Mouse (Mus musculus): Measurements from ENCODE around the gene Ska2.

Ska2 gene

DNA sequence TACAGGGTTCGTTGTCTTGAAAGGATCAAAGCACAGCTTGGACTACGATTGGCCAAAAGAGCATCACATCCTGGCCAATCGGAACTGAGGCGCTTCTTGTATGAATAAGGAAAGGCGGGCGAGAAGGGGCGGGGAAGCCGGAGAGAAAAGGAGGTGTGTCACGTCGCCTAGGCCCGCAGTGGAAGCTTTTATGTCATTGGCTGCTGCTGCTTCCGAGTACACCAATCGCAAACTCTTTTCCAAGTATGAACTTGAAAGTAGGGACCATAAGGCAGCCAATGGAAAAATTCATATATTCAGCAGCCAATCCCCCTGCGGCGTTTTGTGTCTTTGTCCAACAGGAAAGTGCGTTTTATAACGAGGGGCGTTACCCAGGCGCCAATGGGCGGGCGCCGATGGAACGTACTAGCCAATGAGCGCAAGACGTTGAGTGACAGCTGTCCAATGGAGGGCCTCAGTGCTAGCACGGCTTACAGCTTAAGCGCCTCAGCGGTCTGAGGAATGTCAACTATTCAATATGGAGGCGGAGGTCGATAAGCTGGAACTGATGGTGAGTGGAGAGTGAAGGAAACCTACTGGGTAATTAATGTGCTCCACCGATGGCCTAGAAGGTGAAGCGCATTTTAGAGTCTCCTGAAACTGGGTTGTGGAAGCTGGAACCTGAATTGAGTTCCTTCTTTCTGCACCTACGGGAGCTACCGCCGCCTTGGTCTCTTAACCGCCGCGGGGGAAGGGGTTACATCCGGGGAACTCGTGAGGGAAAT lies at the start of gene Ska2:
Ska2 (plus strand) TSS at position 480 of the 764 bp plus-strand sequence.
- peak; percentile 99 for DNase-seq (ENCODE audit: low spot score)

DNA sequence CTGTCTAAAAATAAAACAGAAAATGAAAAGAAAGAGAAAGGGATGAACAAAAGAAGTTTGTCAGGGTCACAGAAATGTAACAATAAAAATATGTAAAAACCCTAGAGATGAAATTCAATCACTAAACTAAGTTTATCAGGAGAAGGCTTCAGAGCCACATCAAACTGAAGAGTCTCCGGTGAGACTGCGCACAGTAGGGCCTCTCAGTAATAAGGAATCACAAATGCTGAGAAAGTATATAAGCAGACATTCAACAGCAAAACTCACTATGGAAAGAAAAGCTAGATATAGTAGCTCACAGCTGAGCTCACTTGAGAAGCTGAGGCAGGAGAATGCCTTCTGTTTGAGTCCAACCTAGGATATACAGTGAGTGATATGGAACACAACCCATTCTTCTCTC lies 48.6 kb upstream of the Ska2 start:
- DNase-seq (ENCODE audit: low spot score): no peak

DNA sequence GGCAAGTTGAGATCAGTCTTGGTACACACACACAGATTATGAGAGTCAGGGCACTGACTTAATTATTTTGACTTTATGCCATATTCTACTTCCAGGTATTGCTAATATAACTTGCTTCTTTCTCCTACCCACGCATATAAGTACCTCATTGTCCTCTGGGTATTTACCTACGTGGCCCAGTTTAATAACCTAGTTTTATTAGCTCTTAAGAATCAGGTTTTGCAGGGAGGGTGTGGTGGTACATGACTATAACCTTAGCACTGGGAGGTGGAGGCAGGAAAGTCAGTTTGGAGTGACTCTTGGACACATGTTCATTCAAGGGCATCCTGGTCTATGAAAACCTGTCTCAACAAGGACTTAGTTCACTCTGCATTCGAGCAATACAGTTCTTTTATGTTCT lies 46.9 kb upstream of the Ska2 start:
- no peak for DNase-seq (ENCODE audit: low spot score)

GRCm38 (mm10) chr11:87073343-87073865 lies 35.6 kb upstream of the Ska2 start:
- peak; percentile 26 for DNase-seq (ENCODE audit: low spot score)

DNA sequence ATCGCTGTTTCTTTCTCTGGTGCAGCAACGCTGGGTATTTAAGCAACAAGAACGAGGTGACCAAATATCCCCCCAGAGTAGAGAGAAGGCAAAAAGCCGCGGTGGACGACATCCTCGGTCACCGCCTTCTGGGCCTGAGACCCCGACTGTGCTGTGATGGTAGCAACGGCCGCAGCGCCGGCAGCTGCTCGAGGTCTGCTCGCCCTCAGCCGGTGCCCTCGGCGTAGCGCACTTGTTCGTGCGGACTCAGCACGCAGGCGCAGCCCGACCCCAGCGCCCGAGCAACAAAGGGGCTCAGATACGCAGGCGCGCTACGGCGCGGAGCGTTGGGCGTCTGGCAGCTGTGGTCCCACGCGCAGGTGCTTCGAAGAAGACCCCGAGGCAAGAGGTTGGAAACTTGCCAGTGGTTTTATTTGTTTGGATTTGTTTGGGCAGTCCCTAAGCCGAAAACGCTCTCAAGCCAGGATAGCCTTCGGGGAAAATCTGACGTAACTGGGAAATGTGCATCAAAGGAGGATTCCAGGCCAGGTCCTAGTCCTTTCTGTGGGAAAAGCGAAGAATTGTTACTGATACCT lies 35.1 kb upstream of the Ska2 start, which contains the start of gene Gdpd1:
Gdpd1 (minus strand) TSS at position 197 of the 575 bp plus-strand sequence.
- peak; percentile 83 for DNase-seq (ENCODE audit: low spot score)

GRCm38 (mm10) chr11:87083712-87084111 lies 25.3 kb upstream of the Ska2 start:
- no peak for DNase-seq (ENCODE audit: low spot score)

- DNase-seq (ENCODE audit: low spot score): no peak
These were observed 23.6 kb upstream of the Ska2 start for GRCm38 (mm10) chr11:87085461-87085860.

DNA sequence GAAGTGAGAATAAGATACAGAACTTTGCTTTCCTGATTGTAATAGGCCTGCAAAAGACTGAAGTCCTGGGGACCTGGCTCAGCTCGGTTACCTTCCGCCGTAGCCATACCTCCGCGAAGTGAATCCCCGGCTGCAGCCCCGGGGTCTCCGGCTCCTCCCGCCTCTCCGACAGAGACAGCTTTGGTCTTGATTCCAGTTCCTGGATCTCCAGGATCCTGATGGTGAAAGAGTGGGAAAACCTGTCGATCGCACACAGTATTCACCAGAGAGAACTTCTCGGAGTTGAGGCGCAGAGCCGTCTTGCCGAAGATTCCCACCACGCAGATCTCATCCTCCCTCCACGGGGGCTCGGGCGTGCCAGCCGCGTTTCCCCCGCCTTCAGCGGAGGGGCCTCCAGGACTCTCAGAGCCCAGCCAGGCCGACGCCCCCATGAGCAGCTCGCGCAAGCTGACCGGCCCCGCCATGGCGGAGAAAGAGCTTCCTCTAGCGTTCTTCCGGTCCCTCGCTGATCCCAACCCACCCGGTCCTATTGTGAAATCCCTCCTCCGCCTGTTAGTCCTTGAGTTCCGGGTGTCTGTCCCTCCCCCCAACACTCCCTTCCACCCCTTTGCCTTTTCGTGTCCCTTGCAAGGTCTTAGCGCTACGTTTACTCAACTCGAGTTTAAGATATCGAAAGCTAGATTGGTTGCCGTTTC lies 22.6 kb upstream of the Ska2 start, which contains the start of gene Smg8:
Smg8 (minus strand) TSS at position 485 of the 695 bp plus-strand sequence.
- DNase-seq (ENCODE audit: low spot score): peak; percentile 82

GRCm38 (mm10) chr11:87087142-87087541 lies 21.9 kb upstream of the Ska2 start:
- no peak for DNase-seq (ENCODE audit: low spot score)

- no peak for DNase-seq (ENCODE audit: low spot score)
These were observed 652 bp upstream of the Ska2 start, which contains the start of gene Prr11 for GRCm38 (mm10) chr11:87108409-87108754. TSS of gene Prr11 (minus strand) at chr11:87108708.

DNA sequence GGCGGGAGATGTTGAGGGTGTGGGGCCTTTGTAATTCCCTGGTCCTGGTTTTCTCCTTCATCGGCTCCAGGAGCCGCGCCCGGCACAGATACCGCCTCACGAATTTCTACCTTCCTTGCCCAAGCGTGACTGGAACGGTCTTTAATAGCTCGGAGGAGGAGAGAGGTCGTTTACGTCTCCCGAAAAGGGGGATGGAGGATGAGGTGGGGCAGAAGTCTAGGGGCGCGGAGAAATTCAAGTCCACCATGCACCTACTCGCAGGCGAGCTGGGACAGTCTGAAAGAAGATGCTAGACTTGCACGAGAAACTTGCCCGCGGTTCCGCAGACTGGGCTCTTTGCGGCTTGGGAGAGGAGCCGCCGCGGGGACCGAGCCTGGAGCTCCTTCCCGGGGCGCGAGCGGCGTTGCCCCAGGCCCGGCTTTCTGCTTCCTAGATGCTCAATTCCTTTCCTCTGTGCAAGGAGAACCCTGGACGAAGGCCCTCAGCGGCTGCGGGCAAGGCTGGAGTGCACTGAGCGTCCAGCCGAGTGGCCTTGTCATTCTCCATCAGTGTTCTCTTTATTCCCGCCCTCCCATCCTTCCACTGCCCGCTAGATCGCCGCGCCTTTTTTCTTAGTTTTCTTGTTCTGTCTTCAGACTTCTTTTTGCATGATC lies 611 bp downstream of the Ska2 start:
- no peak for DNase-seq (ENCODE audit: low spot score)

DNA sequence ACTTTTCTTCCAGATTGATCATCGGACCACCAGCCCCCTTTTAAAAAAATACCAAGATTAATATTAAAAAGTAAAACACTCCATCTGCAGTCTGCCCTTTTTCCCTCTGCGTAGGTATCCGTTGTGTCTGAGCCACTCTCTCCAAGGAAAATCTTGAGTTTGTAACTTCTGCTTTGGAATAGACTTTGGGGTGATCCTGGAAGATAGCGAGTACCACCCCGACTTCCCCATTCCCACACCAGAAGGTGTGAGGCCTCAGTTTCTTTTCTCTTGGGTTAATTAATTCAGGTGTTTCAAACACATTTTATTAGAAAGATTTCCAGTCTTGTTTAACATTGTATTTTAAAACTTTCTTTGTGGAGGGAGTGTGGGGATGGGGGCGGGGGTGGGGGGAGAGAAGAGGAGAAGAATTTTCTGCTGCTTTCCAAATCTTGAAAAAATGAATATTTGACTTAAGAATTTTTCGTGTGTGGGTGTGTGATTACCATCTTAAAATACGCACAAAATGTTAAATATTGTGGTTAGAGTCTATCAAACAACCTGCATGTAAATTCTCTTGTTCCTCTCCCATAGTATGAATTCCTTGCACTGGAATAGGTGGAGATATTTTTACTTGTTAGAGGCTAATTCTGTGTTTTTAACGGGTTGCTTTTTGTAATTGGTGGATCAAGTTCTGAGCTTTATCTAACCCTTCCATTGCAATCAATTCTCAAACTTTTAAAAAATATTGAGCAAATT lies 1.3 kb downstream of the Ska2 start:
- DNase-seq (ENCODE audit: low spot score): no peak

DNA sequence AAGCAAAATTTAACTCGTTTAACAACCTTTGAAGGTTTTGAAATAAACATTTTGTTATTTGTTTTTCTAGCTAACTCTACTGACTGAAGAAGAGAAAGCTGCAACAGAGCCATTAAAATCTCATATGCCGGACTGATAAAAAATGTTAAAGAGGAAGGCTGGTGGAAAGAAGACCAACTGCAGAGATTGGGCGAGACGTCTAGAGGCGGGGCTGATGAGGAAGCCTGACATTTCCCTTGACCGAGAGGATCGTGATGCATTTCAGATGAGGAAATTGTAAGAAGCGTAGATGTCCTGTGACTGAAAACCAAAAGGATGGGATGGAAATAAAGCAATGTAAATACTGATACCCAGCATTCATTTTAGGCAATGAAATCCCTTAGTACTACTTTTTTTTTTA lies 12.8 kb downstream of the Ska2 start:
- DNase-seq (ENCODE audit: low spot score): no peak

DNA sequence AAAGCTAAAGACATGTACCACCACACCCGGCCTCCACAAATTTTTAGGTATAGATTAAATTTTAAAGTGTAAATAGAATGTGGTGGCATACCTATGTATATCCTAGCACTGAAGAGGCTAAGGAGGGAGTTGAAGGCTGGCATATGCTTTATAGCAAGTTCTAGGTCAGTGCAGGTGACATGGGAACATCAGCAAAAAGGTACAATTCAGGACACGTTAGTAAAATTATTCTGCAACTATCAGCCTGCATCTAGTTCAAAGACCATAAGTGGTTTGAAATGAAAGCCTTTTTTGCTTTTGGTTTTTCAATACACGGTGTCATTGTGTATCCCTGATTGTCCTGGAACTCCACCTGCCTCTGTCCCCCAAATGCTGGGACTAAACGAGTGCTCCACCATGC lies 16.5 kb downstream of the Ska2 start:
- no peak for DNase-seq (ENCODE audit: low spot score)

GRCm38 (mm10) chr11:87126281-87126823 lies 17.3 kb downstream of the Ska2 start:
- no peak for DNase-seq (ENCODE audit: low spot score)

DNA sequence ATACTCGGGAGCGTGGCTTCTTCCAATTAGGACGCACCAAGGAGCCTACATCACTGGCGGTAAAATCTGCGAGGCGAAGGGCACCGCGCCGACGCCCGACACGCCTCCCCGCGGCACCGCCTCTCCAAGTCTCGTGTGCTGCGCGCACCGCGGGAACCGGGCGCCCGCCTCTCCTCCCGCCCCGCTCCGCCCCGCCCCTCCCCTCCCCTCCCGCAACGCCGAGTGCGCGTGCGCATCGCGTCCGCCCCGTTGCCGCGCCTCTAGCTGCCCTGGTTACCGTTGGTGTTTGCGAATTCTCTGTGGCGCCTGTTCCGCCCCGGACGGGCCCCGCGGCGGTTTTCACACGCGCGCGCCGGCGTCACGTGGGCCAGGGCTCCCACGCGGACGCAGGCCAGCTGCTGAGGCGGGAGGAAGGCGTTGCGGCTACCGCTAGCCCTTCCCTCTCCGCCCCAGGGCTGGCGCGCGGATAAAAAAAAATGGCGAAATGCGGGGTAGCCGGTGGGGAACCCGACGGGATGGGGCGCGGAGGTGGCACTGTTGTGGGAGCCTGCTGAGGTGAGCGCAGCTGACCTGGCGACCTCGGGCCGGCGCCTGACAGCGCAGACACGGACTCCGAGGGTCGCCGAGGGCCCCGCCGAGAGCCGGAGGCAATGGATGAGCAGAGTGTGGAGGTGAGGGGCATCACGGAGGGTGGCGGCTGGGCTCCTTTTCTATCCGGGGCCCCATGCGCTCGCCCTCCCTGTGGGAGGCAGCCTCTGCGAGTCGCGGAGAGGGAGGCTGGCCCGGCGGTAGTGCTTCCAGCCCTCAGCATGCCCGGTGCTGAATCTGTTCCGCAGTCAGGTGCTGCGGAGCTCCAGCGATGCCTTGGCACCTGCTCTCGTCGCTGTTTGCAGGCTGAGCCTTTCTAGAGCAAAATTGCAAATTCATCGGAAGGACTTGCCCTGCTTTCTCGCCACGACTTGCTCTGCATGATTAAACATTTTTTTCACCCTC lies 18.1 kb downstream of the Ska2 start, which contains the start of gene Trim37:
Trim37 (plus strand) TSS at position 254 of the 993 bp plus-strand sequence.
- DNase-seq (ENCODE audit: low spot score): peak; percentile 78

GRCm38 (mm10) chr11:87136233-87136632 lies 27.2 kb downstream of the Ska2 start:
- no peak for DNase-seq (ENCODE audit: low spot score)

DNA sequence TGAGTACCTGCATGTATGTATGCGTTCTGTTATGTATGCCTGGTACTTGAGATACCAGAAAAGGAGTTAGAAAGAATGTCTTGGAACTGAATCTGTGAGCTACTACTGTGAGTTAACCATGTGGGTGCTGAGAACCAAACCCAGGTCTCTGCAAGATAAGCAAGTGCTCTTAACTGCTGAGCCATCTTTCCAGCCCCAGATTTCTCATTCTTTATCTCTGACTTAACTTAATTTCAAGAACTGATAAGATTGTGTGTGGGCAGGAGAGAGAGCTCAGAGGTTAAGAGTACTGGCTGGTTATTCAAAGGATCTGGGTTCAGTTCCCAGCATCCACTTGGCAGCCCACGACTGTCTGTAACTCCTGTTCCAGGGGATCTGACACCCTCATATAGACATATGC lies 49.0 kb downstream of the Ska2 start:
- no peak for DNase-seq (ENCODE audit: low spot score)

DNA sequence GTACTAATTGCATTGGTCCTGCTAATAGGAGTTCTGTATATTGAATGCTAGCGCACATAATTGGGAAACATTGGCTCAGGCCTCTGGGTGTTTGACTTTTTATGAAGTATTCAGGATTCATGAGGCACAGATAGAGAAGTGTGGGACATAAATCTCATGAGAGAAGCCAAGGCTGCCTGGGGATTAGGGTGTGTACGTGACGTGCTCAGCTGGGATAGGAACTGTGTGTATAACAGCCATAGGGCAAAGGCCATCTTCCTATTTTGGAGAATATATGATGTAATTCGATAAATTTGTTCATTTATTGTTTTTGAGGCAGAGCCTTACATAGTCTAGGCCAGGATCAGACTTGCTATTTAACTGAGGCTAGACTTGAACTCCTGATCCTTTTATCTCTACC lies 53.7 kb downstream of the Ska2 start:
- DNase-seq (ENCODE audit: low spot score): no peak

- DNase-seq (ENCODE audit: low spot score): no peak
These were observed 54.7 kb downstream of the Ska2 start for GRCm38 (mm10) chr11:87163751-87164150.

Measured in T-cell, adult 2 months (primary cell).